Mouse (Mus musculus) layer of hippocampus, postnatal 10 days (tissue): ENCODE results near the gene Pla2g1b. TPM values are rescaled to one million over a fixed set of nuclear protein-coding genes. Genes with fewer than 3 reads are reported as not detected.

Experiments used
- DNase-seq, 2 experiments: peaks; one replicate each; pipeline ENCODE4 v3.0.0; 2021; ENCODE audit warnings: low spot score in 2 of 2
- total RNA-seq, 2 experiments: library from RNA; stranded (reverse); gene quantifications; 2 replicates each; pipeline ENCODE4 v1.2.3; 2021

Pla2g1b gene
- total RNA-seq, 2 experiments from 2014 or later = not detected

GRCm38 (mm10) chr5:115444130-115444529 is 21.9 kb upstream of the Pla2g1b start:
- DNase-seq = no peak

- DNase-seq = no peak
Measured at GRCm38 (mm10) chr5:115447108-115447507, 19.0 kb upstream of the Pla2g1b start.

- no peak for DNase-seq
Measured at GRCm38 (mm10) chr5:115449247-115449646, 16.8 kb upstream of the Pla2g1b start.

GRCm38 (mm10) chr5:115450410-115451317 is 15.4 kb upstream of the Pla2g1b start:
- no peak for DNase-seq

- DNase-seq = no peak
Measured at GRCm38 (mm10) chr5:115454422-115455090, 11.5 kb upstream of the Pla2g1b start.

- no peak for DNase-seq
Measured at GRCm38 (mm10) chr5:115455838-115456237, 10.2 kb upstream of the Pla2g1b start.

GRCm38 (mm10) chr5:115458918-115459317 is 7.1 kb upstream of the Pla2g1b start:
- no peak for DNase-seq

GRCm38 (mm10) chr5:115464408-115465115 is 1.5 kb upstream of the Pla2g1b start:
- DNase-seq = no peak

- no peak for DNase-seq
Measured at GRCm38 (mm10) chr5:115469791-115470190, 3.7 kb downstream of the Pla2g1b start.

- peak; percentile 61 to 76 for DNase-seq
Measured at GRCm38 (mm10) chr5:115470766-115471531, 4.9 kb downstream of the Pla2g1b start.

- DNase-seq = no peak
Measured at GRCm38 (mm10) chr5:115473191-115473590, 7.1 kb downstream of the Pla2g1b start.

- DNase-seq = no peak
Measured at GRCm38 (mm10) chr5:115474174-115474828, 8.2 kb downstream of the Pla2g1b start.

- DNase-seq = peak; percentile 62
Measured at GRCm38 (mm10) chr5:115475337-115476106, 9.5 kb downstream of the Pla2g1b start.

GRCm38 (mm10) chr5:115476107-115476727 is 10.2 kb downstream of the Pla2g1b start:
- no peak for DNase-seq

GRCm38 (mm10) chr5:115479561-115479960 is 13.5 kb downstream of the Pla2g1b start:
- no peak for DNase-seq

GRCm38 (mm10) chr5:115480101-115480500 is 14.0 kb downstream of the Pla2g1b start:
- no peak for DNase-seq

- DNase-seq = no peak
Measured at GRCm38 (mm10) chr5:115482390-115483265, 16.6 kb downstream of the Pla2g1b start.

GRCm38 (mm10) chr5:115483385-115483784 is 17.3 kb downstream of the Pla2g1b start:
- no peak for DNase-seq
